Mouse (Mus musculus) megakaryocyte, embryonic 14.5 days (primary cell): Measurements from ENCODE around the gene Smarca1. TPM values are rescaled to one million over a fixed set of nuclear protein-coding genes. Genes with fewer than 3 reads are reported as not detected.

Experiments used
- H3K27me3 ChIP-seq: replicated peaks from 2 replicates; pipeline ENCODE3; 2012; ENCODE audit warnings: inconsistent platforms
- H3K36me3 ChIP-seq: replicated peaks from 2 replicates; pipeline ENCODE3; 2012; ENCODE audit warnings: low read length, inconsistent platforms, mixed read lengths
- H3K4me1 ChIP-seq: 2 replicates; pipeline ENCODE4 v1.6.1; 2012; ENCODE audit warnings: inconsistent platforms
- H3K4me3 ChIP-seq: replicated peaks from 2 replicates; pipeline ENCODE3; 2012; ENCODE audit warnings: moderate library complexity, mild to moderate bottlenecking, inconsistent platforms
- H3K9me3 ChIP-seq: 2 replicates; pipeline ENCODE4 v1.6.1; 2012; ENCODE audit warnings: inconsistent platforms
- FLI1 ChIP-seq: IDR thresholded peaks from 2 replicates; pipeline ENCODE4 v1.6.1; 2012; ENCODE audit warnings: low read length, inconsistent platforms, mixed read lengths
- GATA1 ChIP-seq: IDR thresholded peaks from 3 replicates; pipeline ENCODE4 v1.6.1; 2012; ENCODE audit warnings: mixed read lengths, low read length, inconsistent platforms, borderline replicate concordance
- polyA plus RNA-seq: library from polyadenylated mRNA; stranded (reverse); fragments of >175 nt; gene quantifications from 2 replicates; pipeline ENCODE4 v1.2.3, GENCODE M21; 2012; ENCODE audit warnings: low replicate concordance; ENCODE audit not compliant: insufficient read depth

Gene Smarca1
- polyA plus RNA-seq, 1 experiment = not detected

- H3K4me3 ChIP-seq = peak within 1 kb of the TSS; percentile 94
- H3K4me1 ChIP-seq = peaks cover 21% of the 10 kb centered on the region
- H3K9me3 ChIP-seq = no peaks in the 10 kb centered on the region
- peaks cover 16% of the 10 kb centered on the region for H3K36me3 ChIP-seq
- H3K27me3 ChIP-seq = peaks cover 5% of the 10 kb centered on the region
- TF ChIP-seq GATA1 (no peak), FLI1 (no peak)
Measured at GRCm38 (mm10) chrX:47912306-47912792, 19.6 kb upstream of the Smarca1 start, which contains the start of gene Ocrl. Ocrl (plus strand) TSS chrX:47912387.

- TF ChIP-seq GATA1 (no peak), FLI1 (no peak)
- no peaks in the 10 kb centered on the region for H3K36me3 ChIP-seq
- H3K4me1 ChIP-seq = peaks cover 10% of the 10 kb centered on the region
- no peaks in the 10 kb centered on the region for H3K9me3 ChIP-seq
- peak overlapping the region; percentile 91 for H3K4me3 ChIP-seq
- H3K27me3 ChIP-seq = peaks cover 31% of the 10 kb centered on the region
Measured at GRCm38 (mm10) chrX:47891907-47892430, 805 bp downstream of the Smarca1 start.

GRCm38 (mm10) chrX:47891243-47891906, 1.4 kb downstream of the Smarca1 start:
- H3K27me3 ChIP-seq = peaks cover 31% of the 10 kb centered on the region
- H3K4me1 ChIP-seq = peaks cover 10% of the 10 kb centered on the region
- H3K4me3 ChIP-seq = peak overlapping the region; percentile 91
- H3K36me3 ChIP-seq = no peaks in the 10 kb centered on the region
- TF ChIP-seq GATA1 (no peak), FLI1 (no peak)
- H3K9me3 ChIP-seq = no peaks in the 10 kb centered on the region

DNA sequence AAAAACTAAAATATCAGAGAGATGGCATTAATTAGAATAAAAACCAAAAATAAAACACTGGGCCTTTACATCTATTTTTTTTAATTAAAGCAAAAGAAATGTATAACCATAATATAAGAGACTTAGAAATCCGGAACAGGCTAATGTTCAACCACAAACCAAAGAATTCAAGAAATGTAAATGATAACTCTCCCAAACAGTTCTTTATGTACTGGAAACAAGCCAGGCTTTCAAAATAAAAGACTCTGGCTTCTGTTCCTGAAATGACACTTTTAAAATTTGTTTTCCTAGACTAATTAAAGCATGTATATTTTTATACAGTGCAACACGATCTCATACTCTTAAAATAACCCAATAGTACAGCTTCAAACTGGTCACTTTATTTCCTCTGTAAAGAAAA, 5.4 kb downstream of the Smarca1 start:
- Histone ChIP-seq H3K27me3 (peaks cover 16% of the 10 kb centered on the region), H3K9me3 (no peaks in the 10 kb centered on the region), H3K4me1 (peaks cover 7% of the 10 kb centered on the region), H3K4me3 (no peak overlapping the region), H3K36me3 (no peaks in the 10 kb centered on the region)
- no peak for TF ChIP-seq GATA1
- TF ChIP-seq FLI1 = no peak

DNA sequence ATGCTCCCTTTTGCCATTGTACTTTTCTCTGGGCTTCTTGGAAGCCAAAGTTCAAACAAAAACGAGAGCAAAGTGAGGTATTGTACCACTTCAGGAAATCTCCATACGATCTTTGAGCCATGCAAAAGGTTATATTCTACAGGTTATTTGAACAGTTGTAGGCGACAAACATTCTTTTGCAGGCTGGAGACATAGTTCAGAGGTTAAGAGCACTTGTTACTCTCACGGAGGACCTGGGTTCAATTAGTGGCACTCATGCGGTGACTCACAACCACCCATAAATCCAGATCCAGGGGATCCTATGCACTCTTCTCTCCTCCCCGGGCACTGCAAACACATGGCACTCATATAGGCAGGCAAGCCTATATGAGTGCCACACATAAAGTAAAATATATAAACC, 10.0 kb downstream of the Smarca1 start:
- no peaks in the 10 kb centered on the region for H3K4me1 ChIP-seq
- no peaks in the 10 kb centered on the region for H3K36me3 ChIP-seq
- no peaks in the 10 kb centered on the region for H3K27me3 ChIP-seq
- no peak overlapping the region for H3K4me3 ChIP-seq
- TF ChIP-seq GATA1 (no peak), FLI1 (no peak)
- H3K9me3 ChIP-seq = no peaks in the 10 kb centered on the region

DNA sequence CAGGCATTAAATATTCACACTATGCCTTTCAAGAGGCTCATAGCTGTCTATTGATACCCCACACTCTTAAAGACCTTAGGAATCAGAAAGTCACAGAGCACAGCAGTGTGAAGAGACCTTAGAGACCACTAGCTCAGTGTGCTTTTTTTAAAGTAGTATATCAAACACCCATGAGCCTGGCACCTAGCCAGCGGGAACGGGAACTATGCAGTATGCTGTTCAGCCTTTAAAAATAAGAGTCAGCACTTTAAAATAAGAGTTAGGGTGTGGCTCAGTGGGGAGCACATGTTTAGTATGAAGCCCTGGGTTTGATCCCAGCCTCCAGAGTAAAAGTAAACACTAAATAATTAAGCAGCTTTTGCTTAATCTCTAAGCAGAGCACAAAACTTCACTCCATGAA, 12.7 kb downstream of the Smarca1 start:
- no peaks in the 10 kb centered on the region for H3K27me3 ChIP-seq
- no peaks in the 10 kb centered on the region for H3K36me3 ChIP-seq
- no peaks in the 10 kb centered on the region for H3K9me3 ChIP-seq
- TF ChIP-seq GATA1 (no peak), FLI1 (no peak)
- no peak overlapping the region for H3K4me3 ChIP-seq
- no peaks in the 10 kb centered on the region for H3K4me1 ChIP-seq

GRCm38 (mm10) chrX:47858544-47858943, 34.2 kb downstream of the Smarca1 start:
- no peaks in the 10 kb centered on the region for H3K36me3 ChIP-seq
- TF ChIP-seq GATA1 = no peak
- TF ChIP-seq FLI1 = no peak
- no peaks in the 10 kb centered on the region for H3K27me3 ChIP-seq

DNA sequence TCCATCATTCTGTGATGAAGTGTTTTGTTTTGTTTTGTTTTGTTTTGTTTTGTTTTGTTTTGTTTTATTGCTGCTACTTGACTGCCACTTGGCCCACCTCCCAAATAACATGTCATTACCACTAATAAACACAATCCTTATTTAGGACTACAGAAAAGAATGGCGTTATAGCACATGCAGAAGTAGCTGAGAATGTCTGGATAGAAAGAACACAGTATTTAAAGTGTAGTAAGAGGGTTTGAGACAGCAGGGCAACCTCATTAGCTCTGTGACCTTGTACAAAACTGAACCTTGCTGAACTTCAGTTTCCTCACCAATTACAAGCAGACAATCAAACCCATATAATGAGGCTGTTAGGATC, 57.0 kb downstream of the Smarca1 start:
- Histone ChIP-seq H3K36me3 (no peaks in the 10 kb centered on the region), H3K4me1 (no peaks in the 10 kb centered on the region), H3K27me3 (peaks cover 8% of the 10 kb centered on the region), H3K9me3 (peaks cover 2% of the 10 kb centered on the region; the same call in 1 of the 2 replicates), H3K4me3 (no peak overlapping the region)
- TF ChIP-seq GATA1 (no peak), FLI1 (no peak)

More at GRCm38 (mm10) chrX:47858544-47858943, 34.2 kb downstream of the Smarca1 start:
- H3K4me1 ChIP-seq = no peaks in the 10 kb centered on the region
- no peak overlapping the region for H3K4me3 ChIP-seq
- no peaks in the 10 kb centered on the region for H3K9me3 ChIP-seq

GRCm38 (mm10) chrX:47835098-47835834, 57.5 kb downstream of the Smarca1 start:
- Histone ChIP-seq H3K4me3 (no peak overlapping the region), H3K4me1 (no peaks in the 10 kb centered on the region), H3K27me3 (peaks cover 8% of the 10 kb centered on the region), H3K9me3 (peaks cover 2% of the 10 kb centered on the region; the same call in 1 of the 2 replicates), H3K36me3 (no peaks in the 10 kb centered on the region)
- no peak for TF ChIP-seq GATA1
- no peak for TF ChIP-seq FLI1

- Histone ChIP-seq H3K27me3 (peaks cover 8% of the 10 kb centered on the region), H3K36me3 (no peaks in the 10 kb centered on the region), H3K4me3 (no peak overlapping the region), H3K4me1 (no peaks in the 10 kb centered on the region), H3K9me3 (peaks cover 2% of the 10 kb centered on the region; the same call in 1 of the 2 replicates)
- TF ChIP-seq FLI1 = no peak
- TF ChIP-seq GATA1 = no peak
Measured at GRCm38 (mm10) chrX:47833431-47833830, 59.3 kb downstream of the Smarca1 start.
